Mouse (Mus musculus): Measurements from ENCODE around the gene Dgke. TPM values are rescaled to one million over a fixed set of nuclear protein-coding genes. Genes with fewer than 3 reads are reported as not detected.

Dgke gene
- total RNA-seq, 1 experiment = 24.2 TPM

- TF ChIP-seq ZC3H11A (IDR thresholded peaks at IDR 0.05; ENCODE audit: borderline replicate concordance, low read depth, low read length) (no peak), ZNF384 (IDR thresholded peaks at IDR 0.05; ENCODE audit: low read depth, low read length) (no peak), HCFC1 (IDR thresholded peaks at IDR 0.05; ENCODE audit: borderline replicate concordance, insufficient read depth, low read length) (no peak), MAFK (IDR thresholded peaks at IDR 0.05; ENCODE audit: insufficient read depth, low read depth, low read length) (no peak), CHD2 (IDR thresholded peaks at IDR 0.05; ENCODE audit: low read depth, low read length) (no peak)
- H3K4me3 ChIP-seq (ENCODE audit: insufficient read depth in 1 of 2, low read depth in 1 of 2, low read length in 2 of 2, poor library complexity in 1 of 2, severe bottlenecking in 1 of 2) = no peak overlapping the region
- H3K9ac ChIP-seq (ENCODE audit: insufficient read depth, low read depth, low read length, poor library complexity, severe bottlenecking) = no peak overlapping the region
- no peaks in the 10 kb centered on the region for H3K9me3 ChIP-seq (ENCODE audit: control insufficient read depth, insufficient read depth, low read depth, low read length)
- H3K4me1 ChIP-seq (ENCODE audit: control insufficient read depth in 2 of 2, insufficient read depth in 2 of 2, low read length in 2 of 2, poor library complexity in 1 of 2) = peaks cover 12 to 15% of the 10 kb centered on the region in 2 experiments; a peak in 3 of 4 replicates
- H3K27ac ChIP-seq (ENCODE audit: insufficient read depth, low read depth, low read length, poor library complexity, severe bottlenecking) = peak overlapping the region; percentile 70; the same call in 1 of the 2 replicates
- in situ Hi-C loops (cut with MboI; ENCODE audit: low sequenced_read_pairs in 2 of 2, unreplicated experiment in 2 of 2) = no loop called here
- no peak for DNase-seq (ENCODE audit: low read depth, low spot score)
- H3K36me3 ChIP-seq (ENCODE audit: control insufficient read depth, insufficient read depth, low read length, poor library complexity, severe bottlenecking) = peaks cover 16% of the 10 kb centered on the region
These were observed 45.0 kb downstream of the Dgke start for GRCm38 (mm10) chr11:89021687-89022086.

GRCm38 (mm10) chr11:89020681-89021305, 45.9 kb downstream of the Dgke start:
- peaks cover 23% of the 10 kb centered on the region for H3K36me3 ChIP-seq (ENCODE audit: control insufficient read depth, insufficient read depth, low read length, poor library complexity, severe bottlenecking)
- peak overlapping the region; percentile 49 for H3K27ac ChIP-seq (ENCODE audit: insufficient read depth, low read depth, low read length, poor library complexity, severe bottlenecking)
- peak; percentile 69 for DNase-seq (ENCODE audit: low read depth, low spot score)
- TF ChIP-seq MAFK (IDR thresholded peaks at IDR 0.05; ENCODE audit: insufficient read depth, low read depth, low read length) = peak; percentile 84
- no peak for TF ChIP-seq ZC3H11A (IDR thresholded peaks at IDR 0.05; ENCODE audit: borderline replicate concordance, low read depth, low read length)
- no peaks in the 10 kb centered on the region for H3K9me3 ChIP-seq (ENCODE audit: control insufficient read depth, insufficient read depth, low read depth, low read length)
- peaks cover 12 to 15% of the 10 kb centered on the region in 2 experiments; a peak in 3 of 4 replicates for H3K4me1 ChIP-seq (ENCODE audit: control insufficient read depth in 2 of 2, insufficient read depth in 2 of 2, low read length in 2 of 2, poor library complexity in 1 of 2)
- H3K4me3 ChIP-seq (ENCODE audit: insufficient read depth in 1 of 2, low read depth in 1 of 2, low read length in 2 of 2, poor library complexity in 1 of 2, severe bottlenecking in 1 of 2) = no peak overlapping the region; a peak in 1 of 4 replicates
- in situ Hi-C loops (cut with MboI; ENCODE audit: low sequenced_read_pairs in 2 of 2, unreplicated experiment in 2 of 2) = no loop called here
- H3K9ac ChIP-seq (ENCODE audit: insufficient read depth, low read depth, low read length, poor library complexity, severe bottlenecking) = no peak overlapping the region

GRCm38 (mm10) chr11:89017514-89018182, 49.0 kb downstream of the Dgke start:
- H3K27ac ChIP-seq (ENCODE audit: insufficient read depth, low read depth, low read length, poor library complexity, severe bottlenecking) = no peak overlapping the region
- no peak for DNase-seq (ENCODE audit: low read depth, low spot score)
- H3K9me3 ChIP-seq (ENCODE audit: control insufficient read depth, insufficient read depth, low read depth, low read length) = no peaks in the 10 kb centered on the region
- H3K4me3 ChIP-seq (ENCODE audit: insufficient read depth in 1 of 2, low read depth in 1 of 2, low read length in 2 of 2, poor library complexity in 1 of 2, severe bottlenecking in 1 of 2) = no peak overlapping the region
- H3K9ac ChIP-seq (ENCODE audit: insufficient read depth, low read depth, low read length, poor library complexity, severe bottlenecking) = no peak overlapping the region
- in situ Hi-C loops (cut with MboI; ENCODE audit: low sequenced_read_pairs in 2 of 2, unreplicated experiment in 2 of 2) = no loop called here
- H3K4me1 ChIP-seq (ENCODE audit: control insufficient read depth in 2 of 2, insufficient read depth in 2 of 2, low read length in 2 of 2, poor library complexity in 1 of 2) = peaks cover 9 to 12% of the 10 kb centered on the region in 2 experiments; a peak in 3 of 4 replicates
- TF ChIP-seq MAFK (IDR thresholded peaks at IDR 0.05; ENCODE audit: insufficient read depth, low read depth, low read length) (no peak), ZC3H11A (IDR thresholded peaks at IDR 0.05; ENCODE audit: borderline replicate concordance, low read depth, low read length) (no peak), HCFC1 (IDR thresholded peaks at IDR 0.05; ENCODE audit: borderline replicate concordance, insufficient read depth, low read length) (no peak), ZNF384 (IDR thresholded peaks at IDR 0.05; ENCODE audit: low read depth, low read length) (no peak), CHD2 (IDR thresholded peaks at IDR 0.05; ENCODE audit: low read depth, low read length) (no peak)
- peaks cover 49% of the 10 kb centered on the region for H3K36me3 ChIP-seq (ENCODE audit: control insufficient read depth, insufficient read depth, low read length, poor library complexity, severe bottlenecking)

GRCm38 (mm10) chr11:89012241-89012640, 54.4 kb downstream of the Dgke start:
- no peak overlapping the region for H3K9ac ChIP-seq (ENCODE audit: insufficient read depth, low read depth, low read length, poor library complexity, severe bottlenecking)
- no peak for DNase-seq (ENCODE audit: low read depth, low spot score)
- H3K4me1 ChIP-seq (ENCODE audit: control insufficient read depth in 2 of 2, insufficient read depth in 2 of 2, low read length in 2 of 2, poor library complexity in 1 of 2) = no peaks in the 10 kb centered on the region
- no peaks in the 10 kb centered on the region for H3K9me3 ChIP-seq (ENCODE audit: control insufficient read depth, insufficient read depth, low read depth, low read length)
- peaks cover 79% of the 10 kb centered on the region for H3K36me3 ChIP-seq (ENCODE audit: control insufficient read depth, insufficient read depth, low read length, poor library complexity, severe bottlenecking)
- in situ Hi-C loops (cut with MboI; ENCODE audit: low sequenced_read_pairs in 2 of 2, unreplicated experiment in 2 of 2) = no loop called here
- H3K27ac ChIP-seq (ENCODE audit: insufficient read depth, low read depth, low read length, poor library complexity, severe bottlenecking) = no peak overlapping the region
- H3K4me3 ChIP-seq (ENCODE audit: insufficient read depth in 1 of 2, low read depth in 1 of 2, low read length in 2 of 2, poor library complexity in 1 of 2, severe bottlenecking in 1 of 2) = no peak overlapping the region
- TF ChIP-seq ZC3H11A (IDR thresholded peaks at IDR 0.05; ENCODE audit: borderline replicate concordance, low read depth, low read length) (no peak), CHD2 (IDR thresholded peaks at IDR 0.05; ENCODE audit: low read depth, low read length) (no peak), MAFK (IDR thresholded peaks at IDR 0.05; ENCODE audit: insufficient read depth, low read depth, low read length) (no peak), ZNF384 (IDR thresholded peaks at IDR 0.05; ENCODE audit: low read depth, low read length) (no peak), HCFC1 (IDR thresholded peaks at IDR 0.05; ENCODE audit: borderline replicate concordance, insufficient read depth, low read length) (no peak)

Measured in ES-E14 (cell line).